Mouse (Mus musculus) heart, postnatal 36 days (tissue): ENCODE data around the gene Exoc6. TPM values are rescaled to one million over a fixed set of nuclear protein-coding genes. Genes with fewer than 3 reads are reported as not detected.
"Not testable (repeated sequence)": the region's sequence is repeated elsewhere in the genome, so short reads cannot be mapped to it uniquely, and the experiment has no call there.

Experiments
- DNase-seq, 2 experiments: peaks; one replicate each; pipeline ENCODE4 v3.0.0; 2021 to 2022
- intact Hi-C: fragments of 180-260 bp; cut with DNase I; formaldehyde crosslinking; loops from one replicate; pipeline ENCODE4 v1.15.1; 2025
- total RNA-seq, 2 experiments: library from RNA; stranded (reverse); gene quantifications; 2 replicates each; pipeline ENCODE4 v1.2.3; 2021

Exoc6 gene
- 10 to 100 TPM; 32.6 to 32.9 TPM for total RNA-seq

- DNase-seq = peak; percentile 79 to 86
- intact Hi-C loops = no loop called here
Observed at GRCm38 (mm10) chr19:37550101-37551039, at the start of gene Exoc6. Gene Exoc6, plus strand, starts transcription at chr19:37550418.

DNA sequence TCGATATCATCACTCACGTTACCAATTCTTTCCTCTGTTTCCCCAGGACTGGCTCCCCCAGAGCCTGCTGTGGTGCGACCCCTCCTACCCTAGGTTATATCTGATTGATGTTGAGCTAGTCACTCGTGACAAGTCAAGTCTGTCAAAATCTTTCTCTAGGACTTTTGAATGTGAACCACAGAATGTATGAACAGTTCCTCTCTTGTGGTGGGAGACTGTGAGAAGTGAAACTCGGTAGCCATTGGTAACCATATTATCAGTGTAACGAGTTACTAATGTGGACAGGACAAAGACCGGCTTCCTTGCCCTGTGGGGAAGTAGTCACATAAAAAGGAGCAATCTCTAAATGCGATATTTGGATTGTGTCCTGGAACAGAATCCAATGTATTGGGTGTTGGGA lies 47.2 kb upstream of the Exoc6 start:
- intact Hi-C loops = no loop called here
- DNase-seq = no peak

DNA sequence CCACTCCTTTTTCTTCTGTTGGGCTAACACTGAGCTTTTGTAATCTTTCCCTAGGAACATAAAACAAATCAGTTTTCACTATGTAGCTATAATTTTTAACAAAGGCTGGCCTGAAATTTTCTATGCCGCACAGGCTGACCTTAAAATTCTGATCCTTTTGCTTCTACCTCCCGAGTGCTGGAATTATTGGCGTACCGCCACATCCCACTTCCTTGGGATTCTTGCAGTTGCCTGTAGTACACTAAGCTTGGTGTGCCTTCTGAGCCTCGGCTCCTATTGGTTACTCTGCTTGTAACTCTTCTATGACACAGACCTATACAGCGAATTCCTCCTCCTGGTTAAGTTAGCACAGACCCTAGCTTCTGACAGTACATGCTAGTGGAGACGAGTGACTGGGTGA lies 44.2 kb upstream of the Exoc6 start:
- no peak for DNase-seq
- intact Hi-C loops = loop anchor here (1.0 kb wide), 1 partner anchor 85 kb away; no protein-coding TSS in a partner anchor

DNA sequence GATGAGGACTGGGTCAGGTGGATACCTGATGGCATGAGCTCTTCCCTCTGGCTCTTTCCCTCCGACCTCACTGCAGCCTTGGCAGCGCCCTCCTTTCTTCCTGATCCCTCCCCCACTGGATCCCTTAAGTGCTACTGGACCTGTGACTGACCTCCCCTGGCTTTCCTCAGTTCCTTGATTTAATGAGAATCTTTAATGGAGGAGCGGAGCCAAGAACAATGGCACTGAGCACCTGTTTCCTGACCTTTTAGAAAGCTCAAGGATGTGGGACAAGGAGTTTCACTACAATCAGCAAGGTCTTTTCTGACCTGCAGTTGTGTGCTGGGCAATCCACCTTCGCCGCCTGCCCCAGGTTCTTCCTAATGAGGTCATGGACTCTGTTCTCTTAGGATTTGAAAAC lies 43.6 kb upstream of the Exoc6 start:
- intact Hi-C loops = loop anchor here (1.0 kb wide), 1 partner anchor 85 kb away; no protein-coding TSS in a partner anchor

DNA sequence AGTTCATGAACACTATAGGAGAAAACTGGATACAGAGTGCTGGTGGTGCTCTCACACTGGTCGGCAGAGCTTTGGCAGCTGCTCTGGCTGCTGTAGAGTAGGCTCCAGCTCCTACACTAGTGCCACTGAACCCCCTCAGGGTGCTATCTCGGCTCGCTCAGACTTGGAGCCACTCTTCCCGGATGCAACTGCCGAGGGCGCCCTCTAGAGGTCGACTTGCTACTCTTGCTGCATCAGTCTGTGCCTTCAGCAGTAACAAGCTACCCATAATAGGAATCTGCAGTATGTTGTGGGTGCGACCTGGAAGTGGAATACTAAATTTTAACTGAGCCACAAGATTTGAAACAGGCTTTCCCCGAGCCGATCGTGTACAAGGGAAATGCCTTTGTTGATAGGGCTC lies 40.5 kb upstream of the Exoc6 start:
- intact Hi-C loops = loop anchor here (1.0 to 2.0 kb wide), 2 partner anchors 75 to 90 kb away; partner anchors contain the start of gene Hhex
- peak; percentile 80 to 88 for DNase-seq

More for the DNA sequence above, 43.6 kb upstream of the Exoc6 start:
- DNase-seq = no peak

DNA sequence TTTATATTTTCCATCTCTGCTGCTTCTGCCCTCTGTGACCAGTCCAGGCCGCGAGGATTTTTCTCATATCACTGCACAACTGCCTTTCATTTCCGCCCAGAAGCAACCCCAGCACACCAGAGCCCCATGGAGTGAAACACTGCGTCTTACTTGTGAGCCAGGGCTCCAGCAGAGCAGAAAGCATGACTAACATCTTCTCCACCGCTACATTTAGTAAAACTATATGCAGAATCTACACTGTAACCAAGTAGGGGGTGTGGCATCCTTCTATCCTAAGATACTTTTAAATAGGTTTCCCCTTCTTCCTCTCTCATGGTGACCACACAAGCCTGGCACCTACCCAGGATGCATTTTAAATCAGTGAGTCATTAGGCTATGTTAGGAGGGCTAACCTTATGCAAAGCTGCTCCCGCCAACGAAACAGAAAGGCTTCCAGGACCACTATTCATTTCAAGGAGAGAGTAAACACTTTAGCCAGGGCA lies 35.4 kb upstream of the Exoc6 start:
- DNase-seq = no peak
- intact Hi-C loops = no loop called here

DNA sequence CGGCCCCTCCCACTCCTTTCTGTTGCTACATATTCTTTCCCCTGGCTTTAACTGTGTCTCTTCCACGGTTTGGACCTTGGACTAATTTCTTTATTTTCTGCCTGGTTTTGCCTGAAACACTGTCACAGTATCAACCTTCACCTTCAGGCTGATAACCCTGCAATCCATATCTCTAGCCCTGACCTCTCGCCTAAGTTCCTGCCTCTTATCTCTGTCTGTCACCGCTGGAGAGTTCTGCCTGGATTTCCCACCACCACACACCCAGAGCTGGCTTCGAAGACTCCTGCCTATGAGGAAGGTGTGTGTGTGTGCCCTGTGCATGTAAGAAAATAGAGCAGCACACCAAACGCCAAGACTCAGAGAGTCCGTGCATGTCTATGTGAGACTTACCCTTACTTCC lies 32.8 kb upstream of the Exoc6 start:
- DNase-seq = no peak
- intact Hi-C loops = no loop called here

- intact Hi-C loops = no loop called here
- DNase-seq = no peak
Observed at GRCm38 (mm10) chr19:37520740-37521433, 29.3 kb upstream of the Exoc6 start.

DNA sequence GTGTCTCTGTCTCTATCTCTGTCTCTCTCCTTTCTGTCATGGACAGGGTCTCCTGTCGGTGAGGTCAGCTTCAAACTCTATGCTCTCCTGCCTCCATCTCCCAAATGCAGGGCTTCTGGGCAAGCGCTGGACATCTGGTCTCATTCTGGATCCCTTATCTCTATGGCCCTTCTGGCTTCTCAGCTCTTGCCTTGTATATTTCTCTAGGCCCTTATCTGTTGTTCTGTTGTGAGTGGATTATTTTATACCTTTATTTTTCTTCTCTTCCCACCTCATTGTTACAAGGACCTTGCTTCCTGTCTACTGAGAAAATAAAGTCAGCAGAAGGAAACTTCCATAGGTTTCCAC lies 28.8 kb upstream of the Exoc6 start:
- DNase-seq = no peak
- intact Hi-C loops = no loop called here

GRCm38 (mm10) chr19:37523280-37524062 lies 26.7 kb upstream of the Exoc6 start:
- intact Hi-C loops = no loop called here
- DNase-seq = no peak

- no peak for DNase-seq
- intact Hi-C loops = no loop called here
Observed at GRCm38 (mm10) chr19:37525925-37526324, 24.3 kb upstream of the Exoc6 start.

GRCm38 (mm10) chr19:37526768-37527167 lies 23.4 kb upstream of the Exoc6 start:
- no peak for DNase-seq
- intact Hi-C loops = no loop called here

- intact Hi-C loops, DNase-seq: not testable (repeated sequence)
Observed at GRCm38 (mm10) chr19:37527736-37528135, 22.5 kb upstream of the Exoc6 start.

- no peak for DNase-seq
- intact Hi-C loops = no loop called here
Observed at GRCm38 (mm10) chr19:37528581-37528980, 21.6 kb upstream of the Exoc6 start.

GRCm38 (mm10) chr19:37529296-37529695 lies 20.9 kb upstream of the Exoc6 start:
- DNase-seq = no peak
- intact Hi-C loops = no loop called here

- intact Hi-C loops = loop anchor here (1.0 kb wide), 1 partner anchor 33 kb away; no protein-coding TSS in a partner anchor
- peak in 1 of 2 experiments; percentile 56 for DNase-seq
Observed at GRCm38 (mm10) chr19:37529975-37530515, 20.2 kb upstream of the Exoc6 start.

- intact Hi-C loops = loop anchor here (1.0 kb wide), 1 partner anchor 33 kb away; no protein-coding TSS in a partner anchor
- no peak for DNase-seq
Observed at GRCm38 (mm10) chr19:37530601-37531000, 19.6 kb upstream of the Exoc6 start.

- no peak for DNase-seq
- intact Hi-C loops = no loop called here
Observed at GRCm38 (mm10) chr19:37531200-37531845, 18.9 kb upstream of the Exoc6 start.

- no peak for DNase-seq
- intact Hi-C loops = no loop called here
Observed at GRCm38 (mm10) chr19:37533196-37533595, 17.0 kb upstream of the Exoc6 start.
